Mouse (Mus musculus): ENCODE results near the gene Shc2.

DNA sequence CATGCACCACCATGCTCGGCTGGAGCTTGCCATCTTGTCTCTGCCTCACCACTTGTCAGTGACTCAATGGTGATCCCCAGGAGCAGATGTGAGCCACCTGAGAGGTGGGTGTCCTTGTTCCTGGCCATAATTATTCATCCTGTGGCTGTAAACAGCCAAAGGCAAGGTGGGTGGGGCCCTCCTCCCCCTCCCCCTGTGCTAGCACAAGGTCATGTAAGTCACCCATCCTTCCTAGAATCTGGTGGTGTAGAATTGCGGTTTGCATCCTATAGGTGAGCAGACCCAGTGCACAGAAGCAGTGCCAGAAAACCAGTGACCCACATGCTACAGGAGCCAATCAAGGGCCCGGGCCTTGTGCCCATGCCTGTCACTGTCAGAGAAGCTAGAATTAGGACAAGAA, 35.3 kb upstream of the Shc2 start:
- TF ChIP-seq POLR2A (IDR thresholded peaks at IDR 0.05; ENCODE audit: insufficient read depth, low read depth, low read length), result no peak
- TF ChIP-seq EP300 (IDR thresholded peaks at IDR 0.05; ENCODE audit: insufficient read depth, low read depth, low read length), result no peak
- no peak for TF ChIP-seq CTCF (IDR thresholded peaks at IDR 0.05)

All from heart, adult 2 months (tissue).